Mouse (Mus musculus): ENCODE measurements around the gene Klrg1. TPM values are rescaled to one million over a fixed set of nuclear protein-coding genes. Genes with fewer than 3 reads are reported as not detected.

The Klrg1 gene
- polyA plus RNA-seq (2015; fragmentation: Nextera tagmentation; extraction: Ambion mirVana), result 0.10 TPM in 1 of 2 replicates, not detected in the other

DNA sequence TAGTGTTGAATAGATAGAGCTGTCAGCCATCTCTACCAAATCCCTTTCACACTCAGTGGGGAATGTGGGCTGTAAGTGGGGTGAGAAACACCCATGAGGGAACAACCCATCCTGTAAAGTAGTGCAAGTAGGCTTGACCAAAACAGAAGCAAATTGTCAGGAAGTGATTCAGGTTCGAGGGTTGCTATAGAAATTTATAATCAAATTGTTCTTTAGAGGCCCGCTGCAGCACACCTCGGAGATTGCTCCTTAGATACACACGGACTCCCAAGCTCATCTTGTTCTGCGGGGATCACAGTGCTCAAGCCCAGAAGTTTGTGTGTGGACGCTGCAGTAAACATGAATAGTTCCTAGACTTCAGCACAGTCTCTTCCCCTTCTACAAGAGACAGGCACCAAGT is at the start of gene Klrg1:
Gene Klrg1, minus strand, starts transcription at position 101 of the 400 bp plus-strand sequence.
- H3K4me2 ChIP-seq, result no peak within 1 kb of the TSS
- H3K4me3 ChIP-seq, result no peak within 1 kb of the TSS
- H3K36me3 ChIP-seq, result no peaks in the 10 kb centered on the region
- no peaks in the 10 kb centered on the region for H3K4me1 ChIP-seq (replicated peaks)
- WGBS, result 74% methylated on average over 6 of the region's 6 CpGs
- H3K27me3 ChIP-seq, result no peaks in the 10 kb centered on the region
- H3K9ac ChIP-seq, result no peak within 1 kb of the TSS
- no peak for ATAC-seq (replicated peaks; ENCODE audit: insufficient number of reproducible peaks, insufficient read depth, low FRiP score, low read depth)
- H3K9me3 ChIP-seq (replicated peaks), result no peaks in the 10 kb centered on the region
- H3K27ac ChIP-seq, result no peak within 1 kb of the TSS

DNA sequence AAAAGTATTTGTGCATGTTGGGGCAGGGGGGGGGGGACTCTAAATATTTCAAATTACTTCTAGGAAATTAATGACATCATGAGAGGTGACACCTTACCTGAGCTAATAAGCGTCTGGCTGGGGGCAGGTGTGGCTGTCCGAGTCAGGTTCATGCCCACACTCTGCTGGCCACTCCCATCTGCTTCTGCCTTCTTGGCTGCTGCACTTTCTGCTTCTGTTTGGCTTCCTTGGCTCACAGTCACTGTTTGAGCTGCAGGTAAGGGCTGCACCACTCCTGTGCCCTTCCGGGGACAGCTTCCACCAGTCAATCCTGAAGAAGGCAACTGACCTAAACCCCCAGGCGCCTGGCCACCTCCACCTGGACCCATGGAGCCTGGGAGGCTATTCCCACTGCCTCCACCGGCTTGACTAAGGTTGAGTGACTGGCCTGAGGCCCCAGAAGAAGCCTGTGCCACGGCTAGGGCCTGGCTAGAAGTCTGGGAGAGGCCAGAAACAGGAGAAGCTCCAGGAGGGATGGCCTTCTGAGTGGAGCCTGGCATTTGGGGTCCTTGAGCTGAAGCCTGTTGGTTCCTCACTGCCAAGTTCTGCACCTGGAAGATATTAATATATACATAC is 42.8 kb upstream of the Klrg1 start:
- Histone ChIP-seq H3K9ac (no peak overlapping the region), H3K4me2 (no peak overlapping the region), H3K4me1 (replicated peaks) (no peaks in the 10 kb centered on the region), H3K27me3 (no peaks in the 10 kb centered on the region), H3K4me3 (no peak overlapping the region), H3K36me3 (peaks cover 42% of the 10 kb centered on the region), H3K9me3 (replicated peaks) (no peaks in the 10 kb centered on the region), H3K27ac (no peak overlapping the region)
- no peak for ATAC-seq (replicated peaks; ENCODE audit: insufficient number of reproducible peaks, insufficient read depth, low FRiP score, low read depth)
- WGBS, result 87% methylated on average over 6 of the region's 6 CpGs

DNA sequence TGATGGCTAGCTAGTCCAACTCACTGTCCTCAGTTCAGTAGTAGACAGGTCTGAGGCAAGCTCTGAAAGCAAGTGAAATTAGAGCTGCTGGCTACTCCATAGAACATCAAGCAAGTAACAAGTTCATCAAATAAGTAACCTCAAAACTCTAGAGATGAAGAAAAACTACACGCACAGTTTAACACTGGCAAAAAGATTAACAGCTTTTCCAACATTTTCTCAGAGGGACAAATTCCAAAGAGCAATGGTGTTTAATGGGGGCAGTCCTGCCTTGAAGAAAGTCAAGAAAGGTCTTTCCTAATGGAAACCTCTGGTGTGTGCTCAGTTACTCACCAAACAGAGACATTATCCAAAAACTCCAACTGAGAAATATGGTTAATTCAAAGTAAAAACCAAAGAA is 36.0 kb upstream of the Klrg1 start:
- no peaks in the 10 kb centered on the region for H3K4me1 ChIP-seq (replicated peaks)
- H3K4me2 ChIP-seq, result no peak overlapping the region
- H3K27me3 ChIP-seq, result no peaks in the 10 kb centered on the region
- no peak overlapping the region for H3K27ac ChIP-seq
- H3K9ac ChIP-seq, result no peak overlapping the region
- no peak for ATAC-seq (replicated peaks; ENCODE audit: insufficient number of reproducible peaks, insufficient read depth, low FRiP score, low read depth)
- H3K4me3 ChIP-seq, result no peak overlapping the region
- WGBS, result 90% methylated on average over 1 of the region's 1 CpGs
- H3K9me3 ChIP-seq (replicated peaks), result no peaks in the 10 kb centered on the region
- peaks cover 94% of the 10 kb centered on the region for H3K36me3 ChIP-seq

DNA sequence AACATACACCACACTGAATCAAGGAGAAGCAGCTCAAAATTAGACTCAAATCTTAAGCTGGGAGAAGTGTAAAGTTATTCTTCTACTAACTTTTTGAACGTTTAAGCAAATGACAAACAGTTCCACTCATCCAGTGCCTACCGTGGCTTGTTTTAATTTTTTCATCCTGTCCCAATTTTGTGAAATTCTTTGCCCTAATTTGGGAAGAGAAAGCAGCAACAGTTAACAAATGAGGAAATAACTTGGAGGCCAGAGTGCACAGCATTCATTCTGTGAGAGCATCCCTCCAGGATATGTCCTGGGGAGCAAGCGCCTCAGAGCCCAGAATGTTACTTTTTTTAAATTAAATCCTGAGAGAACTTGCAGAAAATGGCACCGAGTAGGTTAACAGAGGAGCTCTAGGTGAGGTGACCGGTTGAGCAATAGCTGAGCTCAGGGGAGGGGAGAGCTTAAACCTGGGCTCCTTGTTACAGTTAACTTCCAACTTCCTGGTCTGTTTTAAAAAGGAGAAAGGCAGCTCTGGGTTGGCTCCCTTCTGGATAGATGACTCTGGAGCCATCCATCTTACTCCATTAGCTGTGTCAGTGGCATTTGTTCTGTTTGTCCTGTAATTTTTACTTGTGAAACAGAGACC is 27.6 kb upstream of the Klrg1 start:
- WGBS, result 60% methylated on average over 5 of the region's 5 CpGs
- H3K4me1 ChIP-seq (replicated peaks), result peaks cover 18% of the 10 kb centered on the region
- H3K9ac ChIP-seq, result peak overlapping the region; percentile 94; the same call in 1 of the 2 replicates
- H3K4me3 ChIP-seq, result peak overlapping the region; percentile 85
- H3K36me3 ChIP-seq, result peaks cover 29% of the 10 kb centered on the region
- peak overlapping the region; percentile 77 for H3K4me2 ChIP-seq
- H3K9me3 ChIP-seq (replicated peaks), result no peaks in the 10 kb centered on the region
- ATAC-seq (replicated peaks; ENCODE audit: insufficient number of reproducible peaks, insufficient read depth, low FRiP score, low read depth), result no peak
- no peak overlapping the region for H3K27ac ChIP-seq
- H3K27me3 ChIP-seq, result no peaks in the 10 kb centered on the region

DNA sequence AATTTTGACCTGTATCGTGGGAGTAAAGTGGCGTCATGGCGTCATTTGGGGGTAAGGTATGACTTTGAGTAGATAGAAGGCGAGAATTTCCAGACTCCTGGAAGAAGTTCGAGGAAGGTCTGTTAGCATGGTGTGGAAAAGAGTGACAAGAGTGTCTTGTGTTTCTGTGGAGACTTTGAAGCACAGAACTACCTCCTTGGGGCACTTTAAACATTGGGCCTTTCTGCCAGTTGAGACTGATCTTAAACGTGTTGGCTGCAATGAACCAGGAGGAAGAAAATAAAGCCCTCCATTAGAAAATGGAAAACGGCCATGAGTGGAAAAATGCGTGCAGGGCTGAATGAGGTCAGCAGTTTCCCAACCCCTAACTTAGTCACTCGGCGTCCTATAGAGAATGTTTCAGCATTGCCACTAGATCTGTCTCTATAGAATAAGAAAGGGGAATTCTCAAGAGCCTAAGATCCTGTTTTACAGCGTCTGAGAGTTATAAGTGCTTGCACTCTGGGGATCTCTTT is 26.8 kb upstream of the Klrg1 start:
- Histone ChIP-seq H3K36me3 (peaks cover 21% of the 10 kb centered on the region), H3K4me2 (peak overlapping the region; percentile 77), H3K27ac (peak overlapping the region; percentile 80; the same call in 1 of the 2 replicates), H3K27me3 (no peaks in the 10 kb centered on the region), H3K9ac (peak overlapping the region; percentile 94), H3K9me3 (replicated peaks) (no peaks in the 10 kb centered on the region), H3K4me3 (peak overlapping the region; percentile 85), H3K4me1 (replicated peaks) (peaks cover 18% of the 10 kb centered on the region)
- no peak for ATAC-seq (replicated peaks; ENCODE audit: insufficient number of reproducible peaks, insufficient read depth, low FRiP score, low read depth)
- 6% methylated on average over 11 of the region's 11 CpGs for WGBS

DNA sequence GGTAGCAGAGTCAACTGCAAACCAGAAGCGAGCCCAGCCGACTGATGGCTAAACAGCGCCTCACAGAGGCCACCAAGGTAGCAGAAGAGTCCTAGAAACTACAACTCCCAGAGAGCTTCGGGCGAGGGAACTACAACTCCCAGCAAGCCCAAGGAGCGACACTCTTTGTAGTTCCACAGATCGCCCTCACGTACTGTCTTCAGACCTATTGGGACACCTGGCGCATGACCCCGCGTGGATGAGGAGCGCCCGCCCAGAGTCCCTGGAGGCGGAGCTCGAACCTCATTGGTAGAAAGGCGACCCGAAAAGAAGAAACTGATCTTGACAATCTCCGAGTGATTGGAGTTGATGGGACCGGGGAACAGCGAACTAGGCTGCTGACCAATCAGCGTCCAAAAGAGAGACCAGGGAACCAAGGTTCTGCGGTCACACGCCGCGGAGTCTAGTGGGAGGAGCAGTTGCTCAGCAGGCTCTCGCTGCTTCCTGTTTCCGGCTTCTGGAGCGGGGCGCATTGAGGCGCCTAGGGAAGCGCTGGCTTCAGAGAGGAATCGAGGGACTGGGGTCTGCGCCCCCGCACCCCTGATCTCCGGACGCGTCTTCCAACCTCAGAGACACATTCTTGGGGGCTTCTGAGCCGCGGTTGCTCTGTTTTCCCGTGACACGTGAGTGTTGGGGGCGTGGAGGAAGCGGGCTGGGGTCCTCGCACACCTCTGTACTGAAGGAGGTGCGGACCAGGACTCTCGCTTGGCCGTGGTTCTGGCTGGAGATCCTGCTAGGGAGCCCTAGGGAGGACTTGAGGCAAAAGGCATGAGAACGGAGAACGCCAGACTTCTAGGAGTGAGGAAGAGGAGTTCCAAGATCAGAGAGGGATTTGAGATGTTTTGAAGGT is 26.1 kb upstream of the Klrg1 start, which contains the start of gene M6pr:
Gene M6pr, plus strand, starts transcription at position 216 of the 889 bp plus-strand sequence.
- H3K27me3 ChIP-seq, result no peaks in the 10 kb centered on the region
- peak within 1 kb of the TSS; percentile 80 for H3K27ac ChIP-seq
- WGBS, result under 1% methylated on average over 49 of the region's 49 CpGs
- peaks cover 18% of the 10 kb centered on the region for H3K4me1 ChIP-seq (replicated peaks)
- H3K36me3 ChIP-seq, result peaks cover 13% of the 10 kb centered on the region
- H3K4me3 ChIP-seq, result peak within 1 kb of the TSS; percentile 85
- H3K9me3 ChIP-seq (replicated peaks), result no peaks in the 10 kb centered on the region
- ATAC-seq (replicated peaks; ENCODE audit: insufficient number of reproducible peaks, insufficient read depth, low FRiP score, low read depth), result peak; percentile 98
- H3K9ac ChIP-seq, result peak within 1 kb of the TSS; percentile 94
- H3K4me2 ChIP-seq, result peak within 1 kb of the TSS; percentile 77

DNA sequence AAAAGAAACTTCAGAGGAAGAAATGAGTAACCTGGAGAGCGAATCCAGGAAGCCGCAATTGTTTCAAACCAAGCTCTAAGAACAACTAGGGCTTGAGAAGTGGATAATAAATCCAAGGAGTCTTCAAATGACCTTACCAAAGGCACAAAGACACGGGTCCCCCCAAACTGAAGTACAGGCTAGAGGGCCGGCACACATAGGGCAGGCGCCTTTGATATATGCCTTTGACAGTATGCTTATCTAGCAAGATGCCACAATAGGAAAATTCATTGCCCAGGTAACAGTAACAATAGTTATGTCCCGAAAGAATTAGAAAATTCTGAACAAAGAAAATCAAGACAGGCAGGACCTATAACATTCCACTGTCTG is 25.4 kb upstream of the Klrg1 start:
- Histone ChIP-seq H3K27ac (no peak overlapping the region), H3K36me3 (peaks cover 7% of the 10 kb centered on the region), H3K9ac (no peak overlapping the region), H3K9me3 (replicated peaks) (no peaks in the 10 kb centered on the region), H3K4me2 (peak overlapping the region; percentile 77; the same call in 1 of the 2 replicates), H3K27me3 (no peaks in the 10 kb centered on the region), H3K4me3 (peak overlapping the region; percentile 85), H3K4me1 (replicated peaks) (peaks cover 18% of the 10 kb centered on the region)
- ATAC-seq (replicated peaks; ENCODE audit: insufficient number of reproducible peaks, insufficient read depth, low FRiP score, low read depth), result no peak; the same call in 1 of the 2 replicates
- WGBS, result 68% methylated on average over 6 of the region's 6 CpGs

DNA sequence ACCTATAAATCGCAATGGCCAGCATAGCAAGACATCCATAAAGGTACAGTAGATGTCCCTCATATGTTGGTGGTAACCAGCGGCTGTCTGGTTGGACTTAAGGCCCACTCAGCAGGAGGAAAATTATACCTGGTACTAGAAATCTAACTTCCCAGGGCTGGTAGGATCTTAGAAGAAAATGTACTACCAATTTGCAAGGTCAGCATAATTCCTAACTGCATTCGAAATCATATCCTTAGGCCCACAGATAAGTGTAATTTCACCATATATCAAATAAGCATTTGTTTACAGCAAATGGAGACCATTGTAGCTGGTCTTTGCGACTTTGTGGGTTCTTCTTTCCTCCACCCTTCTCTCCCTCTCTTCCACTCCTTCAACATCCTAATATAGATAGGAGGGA is 24.0 kb upstream of the Klrg1 start:
- Histone ChIP-seq H3K9me3 (replicated peaks) (no peaks in the 10 kb centered on the region), H3K27ac (no peak overlapping the region), H3K4me3 (no peak overlapping the region), H3K36me3 (no peaks in the 10 kb centered on the region), H3K9ac (no peak overlapping the region), H3K4me2 (no peak overlapping the region), H3K4me1 (replicated peaks) (peaks cover 18% of the 10 kb centered on the region), H3K27me3 (no peaks in the 10 kb centered on the region)
- 78% methylated on average over 4 of the region's 4 CpGs for WGBS
- no peak for ATAC-seq (replicated peaks; ENCODE audit: insufficient number of reproducible peaks, insufficient read depth, low FRiP score, low read depth)

DNA sequence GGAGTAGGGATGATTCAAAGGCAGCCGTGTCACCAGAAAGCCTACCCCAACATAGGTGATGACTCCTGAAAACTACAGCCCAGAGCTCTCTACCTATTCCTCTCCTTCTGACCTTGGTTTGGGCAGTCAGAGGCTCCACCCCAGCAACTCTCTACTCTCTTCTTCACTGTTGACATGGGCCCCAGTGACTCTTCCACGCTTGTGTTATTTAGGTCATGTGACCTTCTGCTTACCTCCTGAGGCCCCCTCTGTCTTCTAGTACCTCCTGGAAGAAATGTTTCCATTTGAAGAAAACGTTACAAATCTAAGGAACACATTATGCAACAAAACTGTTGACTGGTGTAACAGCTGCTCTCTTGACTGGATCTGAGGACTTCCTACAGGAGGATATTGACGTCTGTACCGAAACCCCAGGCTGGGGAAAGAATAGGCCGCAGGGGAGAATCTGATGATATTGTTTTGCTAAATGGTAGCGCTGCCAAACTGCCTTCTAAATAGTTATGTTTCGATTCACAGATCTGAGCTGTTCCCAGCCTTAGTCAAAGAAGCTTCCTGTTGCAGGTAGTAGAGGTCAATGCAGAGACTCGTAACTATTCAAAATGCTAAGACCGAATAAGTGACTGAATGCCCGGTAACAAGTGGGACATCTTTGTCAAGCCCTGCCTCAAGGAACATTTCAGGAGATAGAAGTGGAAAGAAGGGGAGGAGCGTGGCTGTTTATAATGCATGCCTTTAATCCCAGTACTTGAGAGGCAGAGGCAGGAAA is 22.3 kb upstream of the Klrg1 start:
- no peaks in the 10 kb centered on the region for H3K9me3 ChIP-seq (replicated peaks)
- H3K4me1 ChIP-seq (replicated peaks), result peaks cover 9% of the 10 kb centered on the region
- H3K9ac ChIP-seq, result no peak overlapping the region
- H3K4me2 ChIP-seq, result no peak overlapping the region
- 79% methylated on average over 12 of the region's 12 CpGs for WGBS
- no peak overlapping the region for H3K27ac ChIP-seq
- no peak overlapping the region for H3K4me3 ChIP-seq
- H3K36me3 ChIP-seq, result no peaks in the 10 kb centered on the region
- no peak for ATAC-seq (replicated peaks; ENCODE audit: insufficient number of reproducible peaks, insufficient read depth, low FRiP score, low read depth)
- H3K27me3 ChIP-seq, result no peaks in the 10 kb centered on the region

DNA sequence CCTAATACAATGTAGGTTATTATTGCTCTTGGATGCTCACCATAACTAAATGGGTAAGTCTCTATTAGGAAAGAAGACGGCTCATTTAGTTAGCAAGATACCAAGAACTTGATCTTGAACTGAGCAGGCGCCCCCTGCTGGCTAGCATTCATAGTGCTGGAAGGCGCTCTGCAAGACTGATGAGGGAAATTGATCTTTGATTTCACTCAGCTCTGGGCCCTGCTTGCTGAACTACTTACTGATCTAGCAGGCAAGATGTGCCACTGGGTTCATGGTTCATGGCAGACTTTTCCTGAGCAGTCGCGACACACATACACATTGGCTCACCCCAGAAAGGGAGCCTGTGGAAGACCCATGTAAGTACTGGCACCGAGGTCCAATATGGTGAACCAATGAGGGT is 21.7 kb upstream of the Klrg1 start:
- no peak overlapping the region for H3K9ac ChIP-seq
- no peak for ATAC-seq (replicated peaks; ENCODE audit: insufficient number of reproducible peaks, insufficient read depth, low FRiP score, low read depth)
- no peaks in the 10 kb centered on the region for H3K9me3 ChIP-seq (replicated peaks)
- H3K4me2 ChIP-seq, result peak overlapping the region; percentile 45; the same call in 1 of the 2 replicates
- H3K4me3 ChIP-seq, result no peak overlapping the region
- WGBS, result 33% methylated on average over 6 of the region's 6 CpGs
- no peaks in the 10 kb centered on the region for H3K27me3 ChIP-seq
- H3K27ac ChIP-seq, result no peak overlapping the region
- no peaks in the 10 kb centered on the region for H3K36me3 ChIP-seq
- peaks cover 3% of the 10 kb centered on the region; the same call in 1 of the 2 replicates for H3K4me1 ChIP-seq (replicated peaks)

All from heart, embryonic 15.5 days (tissue).